Mouse (Mus musculus): Measurements from ENCODE around the gene Alox8. TPM values are rescaled to one million over a fixed set of nuclear protein-coding genes. Genes with fewer than 3 reads are reported as not detected.
A peak's percentile ranks its signal among the peaks of the same experiment; 100 is the strongest.

Gene Alox8
- polyA plus RNA-seq, 1 experiment from 2014 or later: 0.15 TPM

DNA sequence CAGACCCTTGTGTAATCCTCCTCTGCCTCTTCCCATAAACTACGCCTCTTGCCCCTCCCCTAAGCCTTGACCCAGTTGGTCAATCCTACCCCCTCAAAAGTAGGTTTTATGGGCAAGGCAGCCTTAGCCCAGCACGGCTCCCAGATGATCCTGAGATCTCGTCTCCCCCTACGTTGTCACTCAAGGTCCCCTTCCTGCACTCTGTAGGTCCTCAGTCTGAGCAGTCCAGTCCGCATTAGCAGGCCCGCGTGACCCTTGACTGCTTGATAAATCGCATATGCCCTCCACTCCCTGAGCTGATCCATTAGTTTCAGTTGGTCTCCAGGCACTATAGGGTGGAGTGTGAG lies 63.0 kb downstream of the Alox8 start:
- Histone ChIP-seq H3K9me3 (ENCODE audit: control insufficient read depth, low read length) (no peaks in the 10 kb centered on the region), H3K27ac (ENCODE audit: low read length) (no peak overlapping the region), H3K4me3 (ENCODE audit: low read length) (peak overlapping the region; percentile 56), H3K9ac (ENCODE audit: low read depth, low read length) (peak overlapping the region; percentile 61), H3K4me2 (ENCODE audit: low read depth, low read length) (peak overlapping the region; percentile 84), H3K27me3 (replicated peaks; ENCODE audit: control insufficient read depth, insufficient read depth, low read length) (no peaks in the 10 kb centered on the region), H3K4me1 (ENCODE audit: control insufficient read depth, insufficient read depth, low read length) (peaks cover 10% of the 10 kb centered on the region; the same call in 1 of the 2 replicates), H3K36me3 (ENCODE audit: control insufficient read depth, insufficient read depth, low read length) (no peaks in the 10 kb centered on the region)
- WGBS: 28% methylated on average over 8 of the region's 8 CpGs
- no peak; the same call in 1 of the 2 replicates for ATAC-seq

Other genes with a start within 250 kb of the Alox8 start
- gene Arhgef15, start 240.4 kb downstream of the Alox8 start, polyA plus RNA-seq (2015; fragmentation: Nextera tagmentation; extraction: Ambion mirVana): 8.3 and 9.0 TPM in 2 replicates
- 3.5 and 3.8 TPM in 2 replicates for gene Slc25a35, start 229.7 kb downstream of the Alox8 start, polyA plus RNA-seq (2015; fragmentation: Nextera tagmentation; extraction: Ambion mirVana)
- gene Rangrf, start 222.7 kb downstream of the Alox8 start, polyA plus RNA-seq (2015; fragmentation: Nextera tagmentation; extraction: Ambion mirVana): 48.2 and 56.7 TPM in 2 replicates
- gene Pfas, start 189.4 kb downstream of the Alox8 start, polyA plus RNA-seq (2015; fragmentation: Nextera tagmentation; extraction: Ambion mirVana): 20.5 and 22.5 TPM in 2 replicates
- gene Ctc1, start 181.9 kb downstream of the Alox8 start, polyA plus RNA-seq (2015; fragmentation: Nextera tagmentation; extraction: Ambion mirVana): 36.8 and 38.5 TPM in 2 replicates
- 114 and 139 TPM in 2 replicates for gene Aurkb, start 152.2 kb downstream of the Alox8 start, polyA plus RNA-seq (2015; fragmentation: Nextera tagmentation; extraction: Ambion mirVana)
- gene Borcs6, start 138.1 kb downstream of the Alox8 start, polyA plus RNA-seq (2015; fragmentation: Nextera tagmentation; extraction: Ambion mirVana): 8.0 and 8.6 TPM in 2 replicates
- 38.6 and 44.8 TPM in 2 replicates for gene Tmem107, start 127.0 kb downstream of the Alox8 start, polyA plus RNA-seq (2015; fragmentation: Nextera tagmentation; extraction: Ambion mirVana)
- gene Vamp2, start 109.4 kb downstream of the Alox8 start, polyA plus RNA-seq (2015; fragmentation: Nextera tagmentation; extraction: Ambion mirVana): 65.8 TPM in 2 replicates
- gene Per1, start 102.6 kb downstream of the Alox8 start, polyA plus RNA-seq (2015; fragmentation: Nextera tagmentation; extraction: Ambion mirVana): 13.6 and 13.7 TPM in 2 replicates
- gene Hes7, start 77.4 kb downstream of the Alox8 start, polyA plus RNA-seq (2015; fragmentation: Nextera tagmentation; extraction: Ambion mirVana): 0.29 and 0.33 TPM in 2 replicates
- gene 9130213A22Rik, start 75.3 kb downstream of the Alox8 start, polyA plus RNA-seq (2015; fragmentation: Nextera tagmentation; extraction: Ambion mirVana): 0.11 and 0.29 TPM in 2 replicates
- gene Aloxe3, start 71.9 kb downstream of the Alox8 start, polyA plus RNA-seq (2015; fragmentation: Nextera tagmentation; extraction: Ambion mirVana): 0.31 and 0.45 TPM in 2 replicates
- 0.33 and 0.38 TPM in 2 replicates for gene Alox12b, start 40.9 kb downstream of the Alox8 start, polyA plus RNA-seq (2015; fragmentation: Nextera tagmentation; extraction: Ambion mirVana)
- 0.02 and 0.07 TPM in 2 replicates for gene Gucy2e, start 39.2 kb upstream of the Alox8 start, polyA plus RNA-seq (2015; fragmentation: Nextera tagmentation; extraction: Ambion mirVana)
- 17.3 and 17.8 TPM in 2 replicates for gene Cntrob, start 125.9 kb upstream of the Alox8 start, polyA plus RNA-seq (2015; fragmentation: Nextera tagmentation; extraction: Ambion mirVana)
- gene Trappc1, start 126.1 kb upstream of the Alox8 start, polyA plus RNA-seq (2015; fragmentation: Nextera tagmentation; extraction: Ambion mirVana): 141 and 149 TPM in 2 replicates
- 1.7 and 2.4 TPM in 2 replicates for gene Kcnab3, start 128.4 kb upstream of the Alox8 start, polyA plus RNA-seq (2015; fragmentation: Nextera tagmentation; extraction: Ambion mirVana)
- gene Rnf227, start 142.6 kb upstream of the Alox8 start, polyA plus RNA-seq (2015; fragmentation: Nextera tagmentation; extraction: Ambion mirVana): 8.0 and 8.3 TPM in 2 replicates
- 33.4 and 35.5 TPM in 2 replicates for gene Chd3, start 171.6 kb upstream of the Alox8 start, polyA plus RNA-seq (2015; fragmentation: Nextera tagmentation; extraction: Ambion mirVana)
- 168 and 170 TPM in 2 replicates for gene Naa38, start 197.6 kb upstream of the Alox8 start, polyA plus RNA-seq (2015; fragmentation: Nextera tagmentation; extraction: Ambion mirVana)
- 22.6 and 24.0 TPM in 2 replicates for gene Cyb5d1, start 197.8 kb upstream of the Alox8 start, polyA plus RNA-seq (2015; fragmentation: Nextera tagmentation; extraction: Ambion mirVana)
- gene Tmem88, start 200.4 kb upstream of the Alox8 start, polyA plus RNA-seq (2015; fragmentation: Nextera tagmentation; extraction: Ambion mirVana): 30.8 and 31.0 TPM in 2 replicates
- 17.6 and 18.8 TPM in 2 replicates for gene Kdm6b, start 215.8 kb upstream of the Alox8 start, polyA plus RNA-seq (2015; fragmentation: Nextera tagmentation; extraction: Ambion mirVana)

Data from intestine, embryonic 16.5 days (tissue).